Mouse (Mus musculus): ENCODE data around the gene Ybx1.
"Not testable (repeated sequence)": the region's sequence is repeated elsewhere in the genome, so short reads cannot be mapped to it uniquely, and the experiment has no call there.

Gene Ybx1

DNA sequence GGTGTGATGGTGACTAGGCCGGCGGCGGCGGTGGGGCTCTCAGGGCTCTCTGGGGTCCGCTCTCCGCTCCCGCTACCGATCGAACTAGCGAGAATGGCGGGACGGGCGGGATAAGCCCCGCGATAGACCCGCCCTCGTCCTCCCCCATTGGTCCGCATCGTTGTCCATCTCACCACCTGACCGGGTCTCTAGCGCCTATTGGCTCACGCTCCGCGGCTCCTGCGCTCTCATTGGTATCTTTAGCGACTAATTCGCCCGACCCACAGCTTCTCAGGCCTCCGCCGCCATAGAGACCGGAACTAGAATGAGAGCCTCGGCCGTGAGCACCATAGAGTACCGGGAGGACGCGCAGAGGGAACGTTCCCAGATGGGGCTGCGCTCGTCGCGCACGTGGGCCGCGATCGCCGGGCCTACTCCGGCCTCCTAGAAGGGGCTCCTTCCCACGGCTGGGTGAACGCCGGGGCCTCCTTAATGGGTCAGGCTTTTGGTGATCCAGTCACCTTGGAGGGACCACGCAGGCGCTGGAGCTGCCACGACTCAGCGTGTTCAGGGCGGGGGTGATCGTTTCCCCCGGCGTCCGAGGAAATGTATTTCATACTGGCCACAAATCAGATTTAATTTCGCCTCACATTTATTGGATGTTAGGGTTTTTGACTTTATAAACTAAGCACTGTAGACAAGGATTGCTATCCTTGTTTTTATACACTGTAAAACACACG, at the start of gene Ybx1:
Gene Ybx1, minus strand, starts transcription at position 190 of the 719 bp plus-strand sequence.
- DNase-seq: peak; percentile 100

DNA sequence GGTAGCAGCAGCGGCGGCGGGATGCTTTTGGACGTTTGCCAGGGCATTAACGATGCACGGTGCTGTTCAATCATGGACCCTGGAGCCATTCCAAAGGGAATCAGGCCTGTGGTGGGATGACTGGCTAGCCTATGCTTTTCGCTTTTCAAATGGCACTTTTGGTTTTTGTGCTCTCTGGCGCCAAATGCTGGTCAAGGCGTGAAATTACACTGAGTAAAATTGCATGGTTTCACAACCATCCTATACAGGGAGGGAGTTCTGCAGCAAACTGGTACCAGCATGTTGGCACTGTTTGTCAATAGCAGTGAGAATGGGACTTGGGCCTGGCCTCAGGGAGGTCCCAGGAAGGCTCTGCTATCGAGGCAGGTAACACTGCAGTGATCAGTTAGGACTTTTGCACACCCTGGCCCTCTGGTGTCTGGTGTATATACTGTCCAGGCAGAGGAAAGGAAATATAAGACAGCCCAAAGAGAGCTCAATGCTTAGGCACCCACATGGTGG, 44.5 kb upstream of the Ybx1 start:
- DNase-seq: peak; percentile 91

DNA sequence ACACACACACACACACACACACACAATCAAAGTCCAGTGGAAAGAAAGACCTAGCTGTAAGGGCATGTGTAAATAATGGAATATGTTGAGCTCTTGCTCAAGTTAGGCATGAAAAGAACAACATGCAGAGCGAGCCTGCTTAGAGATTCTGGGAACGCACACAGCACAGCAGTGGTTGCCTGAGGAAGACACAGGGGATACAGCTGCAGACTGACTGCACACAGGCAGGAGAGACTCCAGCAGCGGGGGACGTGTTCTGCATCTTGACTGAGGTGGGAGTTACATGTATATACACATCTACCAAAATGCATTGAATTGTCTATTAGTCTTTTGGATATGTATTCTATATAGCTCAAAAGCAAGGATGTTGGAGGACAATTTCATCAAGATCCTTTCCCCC, 44.0 kb upstream of the Ybx1 start:
- DNase-seq: no peak

DNA sequence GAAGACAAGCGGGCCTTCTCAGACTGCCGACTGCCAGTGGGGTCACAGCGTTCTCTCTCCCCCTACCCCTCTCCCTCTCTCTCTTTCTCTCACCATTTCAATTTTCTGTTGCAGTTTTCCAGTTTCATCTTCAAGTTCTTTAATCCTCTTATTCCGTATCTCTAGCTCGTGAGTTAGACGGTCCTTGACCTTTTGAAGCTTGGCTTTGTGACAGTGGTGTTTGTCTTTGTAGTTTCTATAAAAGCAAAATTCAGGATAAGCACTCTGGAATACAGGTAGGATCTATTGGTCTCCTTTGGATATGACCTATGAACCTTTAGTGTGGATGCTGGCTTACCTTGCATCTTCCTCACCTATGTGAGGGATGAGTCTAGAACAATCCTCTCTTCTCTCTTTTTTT, 39.1 kb upstream of the Ybx1 start:
- DNase-seq: no peak

DNA sequence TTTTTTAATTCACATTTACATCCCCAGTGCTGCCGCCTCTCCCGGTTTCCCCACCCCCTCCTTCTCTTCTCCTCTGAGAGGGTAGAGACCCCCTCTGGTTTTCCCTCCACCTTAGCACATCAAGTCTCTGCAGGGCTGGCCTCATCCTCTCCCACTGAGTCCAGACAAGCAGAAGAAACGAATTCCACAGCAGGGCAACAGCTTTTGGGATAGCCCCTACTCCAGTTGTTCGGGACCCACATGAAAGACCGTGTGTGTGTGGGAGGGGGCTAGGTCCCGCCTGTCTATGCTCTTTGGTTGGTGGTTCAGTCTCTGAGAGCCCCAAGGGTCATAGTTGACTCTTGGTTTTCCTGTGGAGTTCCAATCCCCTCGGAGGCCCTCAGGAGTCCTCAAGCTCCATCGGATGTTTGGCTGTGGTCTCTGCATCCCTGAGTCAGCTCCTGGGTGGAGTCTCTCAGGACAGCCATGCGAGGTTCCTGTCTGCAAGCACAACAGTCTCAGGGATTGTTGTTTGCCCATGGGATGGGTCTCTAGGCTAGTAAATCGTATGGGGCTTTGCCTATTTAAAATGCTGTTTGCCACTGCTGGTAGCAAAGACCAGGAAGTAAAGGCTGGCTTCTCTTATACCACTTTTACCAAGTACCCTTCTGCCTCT, 26.6 kb upstream of the Ybx1 start:
- DNase-seq: peak; percentile 10

DNA sequence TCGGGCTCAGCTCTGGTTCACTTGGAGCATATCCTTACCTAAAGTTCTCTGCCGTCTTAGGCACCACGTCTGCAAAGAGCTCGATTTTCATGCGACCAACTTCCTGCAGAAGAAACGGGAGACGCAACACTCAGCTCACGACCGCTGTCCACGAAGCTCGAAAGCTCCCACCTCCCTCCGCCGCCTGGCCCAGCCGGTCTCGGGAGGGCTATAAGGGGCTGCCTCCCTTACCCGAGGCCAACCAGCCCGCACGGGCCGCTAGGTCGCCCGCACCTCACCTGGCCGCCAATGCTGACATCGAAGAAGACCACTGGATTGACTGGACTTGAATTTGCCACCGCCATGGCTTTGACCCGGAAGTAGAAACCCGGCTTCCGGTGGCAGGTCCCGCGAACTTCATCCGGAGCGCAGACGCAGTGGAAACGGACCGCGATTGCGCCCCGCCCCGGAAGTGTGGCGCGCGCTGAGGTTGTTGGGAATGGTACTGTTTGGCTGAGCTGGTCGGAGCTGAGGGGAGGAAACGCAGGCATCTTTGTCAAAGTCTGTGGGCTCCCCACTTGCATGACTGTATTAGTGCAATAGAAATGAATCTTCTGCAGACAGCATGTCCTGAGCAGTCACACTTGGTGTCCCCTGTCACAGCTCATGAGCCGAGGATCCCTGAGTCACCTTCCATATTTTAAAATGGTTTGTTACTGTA, 25.9 kb upstream of the Ybx1 start, which contains the start of gene Ppih:
Gene Ppih, minus strand, starts transcription at position 416 of the 700 bp plus-strand sequence.
- DNase-seq: peak; percentile 97

DNA sequence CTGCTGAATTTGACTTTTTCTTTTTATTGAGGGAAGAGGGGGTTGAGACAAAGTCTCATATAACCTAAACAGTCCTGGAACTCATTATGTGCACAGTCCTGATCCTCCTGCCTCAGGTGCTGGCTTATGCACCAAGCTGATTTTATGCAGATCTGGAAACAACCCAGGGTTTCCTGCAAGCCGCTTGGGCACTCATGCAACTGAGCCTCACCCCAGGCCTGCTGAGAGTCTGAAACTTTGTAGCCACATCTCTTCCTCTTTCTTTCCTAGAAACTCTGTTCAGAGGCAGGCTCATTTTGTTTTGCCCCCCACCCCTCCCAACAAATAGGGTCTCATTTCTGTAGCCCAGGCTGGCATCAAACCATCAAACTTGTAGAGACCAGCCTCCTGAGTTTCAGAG, 19.4 kb upstream of the Ybx1 start:
- no peak for DNase-seq

DNA sequence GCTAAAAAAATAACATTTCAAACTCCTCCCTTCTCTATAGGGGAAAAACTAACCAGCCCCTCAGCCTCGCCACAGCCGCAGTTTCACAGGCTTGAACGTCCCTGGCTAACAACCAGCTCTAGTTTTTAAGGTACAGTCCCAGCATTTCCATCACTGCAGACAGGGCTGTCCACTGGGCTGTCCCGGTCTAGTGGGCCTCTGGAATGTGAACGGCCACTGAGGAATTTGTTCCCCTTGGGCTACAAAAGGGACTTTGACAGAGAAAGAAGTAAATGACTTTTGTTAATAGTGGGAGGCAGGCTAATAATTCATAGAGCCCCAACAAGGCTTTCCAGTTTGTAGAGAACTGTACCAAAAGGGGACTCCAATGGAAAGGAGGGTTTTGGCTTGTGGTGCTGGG, 11.0 kb upstream of the Ybx1 start:
- no peak for DNase-seq

DNA sequence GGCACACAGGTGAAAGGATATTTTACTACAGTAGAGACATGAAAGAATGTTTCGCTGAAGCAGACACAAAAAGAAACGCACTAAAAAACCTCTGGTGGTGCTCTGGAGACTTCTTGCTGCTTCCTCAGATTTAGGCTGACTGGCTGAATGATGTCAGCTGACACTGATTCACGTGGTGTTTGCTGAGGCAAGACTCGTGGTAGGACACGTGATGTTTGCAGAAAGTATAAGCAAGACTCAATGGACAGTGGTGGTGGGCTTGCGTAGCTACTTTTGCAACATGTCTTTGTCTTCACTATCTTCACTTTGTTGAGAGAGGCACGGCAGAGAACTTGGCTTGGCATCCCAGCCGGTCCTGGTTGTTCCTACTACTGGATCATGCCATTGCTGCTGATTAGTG, 8.9 kb upstream of the Ybx1 start:
- DNase-seq: no peak

DNA sequence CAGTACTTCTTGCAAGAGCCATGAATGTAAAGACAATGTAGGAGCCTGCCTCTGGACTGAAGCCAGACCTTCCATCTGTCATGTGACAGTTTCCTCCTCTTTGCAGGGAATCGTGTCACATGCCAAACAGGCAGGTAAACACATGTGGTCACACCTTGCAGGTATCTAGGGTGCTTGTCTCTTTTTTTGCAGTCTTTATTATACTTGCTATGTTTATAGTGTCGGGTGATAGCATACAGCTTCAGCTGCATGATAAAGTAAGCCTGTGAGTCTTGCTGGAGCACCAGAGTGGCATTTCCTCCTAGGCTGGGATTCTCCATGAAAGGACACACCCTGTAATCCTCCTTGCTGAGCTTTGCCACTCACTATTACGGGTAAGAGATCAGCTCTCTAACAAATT, 7.4 kb upstream of the Ybx1 start:
- no peak for DNase-seq

DNA sequence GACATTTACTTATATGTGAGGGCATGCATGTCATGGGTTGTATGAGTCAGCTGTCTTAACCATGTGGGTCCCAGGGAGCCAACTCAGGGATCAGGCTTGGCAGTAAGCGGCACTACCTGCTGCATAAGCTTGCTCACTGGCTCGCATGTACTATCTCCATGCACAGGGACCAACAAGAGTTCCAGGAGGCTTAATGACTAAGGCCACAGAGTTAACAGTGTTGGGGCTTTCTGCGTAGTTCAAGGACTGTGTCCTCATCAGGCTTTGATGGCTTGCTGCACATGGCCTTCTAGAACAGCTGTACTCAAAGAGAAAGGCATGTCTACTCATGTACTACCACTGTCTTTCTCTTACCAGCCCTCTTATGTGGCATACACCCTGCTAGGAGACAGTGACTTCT, 6.4 kb upstream of the Ybx1 start:
- DNase-seq: no peak

DNA sequence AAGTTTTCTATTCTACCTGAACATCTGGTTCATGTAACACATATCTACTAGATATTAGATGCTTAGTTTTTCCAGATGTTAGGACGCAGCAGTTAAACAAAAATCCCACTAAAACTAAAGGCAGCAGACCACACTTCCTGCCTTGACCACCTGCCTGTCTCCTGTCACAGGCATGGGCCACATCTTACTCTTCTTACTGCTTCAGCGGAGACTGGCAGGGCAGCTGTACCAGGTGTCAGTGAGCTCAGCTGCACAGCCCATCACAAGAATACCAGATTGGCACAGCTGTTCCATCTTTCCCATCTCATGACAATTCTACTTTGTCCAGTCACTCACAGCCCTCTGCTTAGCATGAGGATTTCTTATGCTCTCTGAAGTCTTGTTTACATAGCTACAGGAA, 3.0 kb upstream of the Ybx1 start:
- no peak for DNase-seq

DNA sequence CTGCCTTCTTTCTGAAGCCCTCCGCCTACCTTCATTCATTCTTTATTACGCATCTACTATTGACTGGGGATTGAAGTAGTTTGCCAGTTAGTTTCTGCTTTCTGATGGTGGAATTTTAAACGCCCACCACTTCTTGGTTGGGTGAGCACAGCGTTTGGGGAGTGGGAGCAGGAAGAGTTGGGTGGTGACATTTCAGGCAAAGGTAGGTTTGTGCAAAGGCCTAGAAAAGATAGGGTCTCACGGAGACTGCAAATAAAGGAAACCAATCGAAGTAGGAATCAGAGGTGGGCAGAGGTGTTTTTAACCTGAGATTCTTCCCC, 690 bp upstream of the Ybx1 start:
- DNase-seq: no peak

DNA sequence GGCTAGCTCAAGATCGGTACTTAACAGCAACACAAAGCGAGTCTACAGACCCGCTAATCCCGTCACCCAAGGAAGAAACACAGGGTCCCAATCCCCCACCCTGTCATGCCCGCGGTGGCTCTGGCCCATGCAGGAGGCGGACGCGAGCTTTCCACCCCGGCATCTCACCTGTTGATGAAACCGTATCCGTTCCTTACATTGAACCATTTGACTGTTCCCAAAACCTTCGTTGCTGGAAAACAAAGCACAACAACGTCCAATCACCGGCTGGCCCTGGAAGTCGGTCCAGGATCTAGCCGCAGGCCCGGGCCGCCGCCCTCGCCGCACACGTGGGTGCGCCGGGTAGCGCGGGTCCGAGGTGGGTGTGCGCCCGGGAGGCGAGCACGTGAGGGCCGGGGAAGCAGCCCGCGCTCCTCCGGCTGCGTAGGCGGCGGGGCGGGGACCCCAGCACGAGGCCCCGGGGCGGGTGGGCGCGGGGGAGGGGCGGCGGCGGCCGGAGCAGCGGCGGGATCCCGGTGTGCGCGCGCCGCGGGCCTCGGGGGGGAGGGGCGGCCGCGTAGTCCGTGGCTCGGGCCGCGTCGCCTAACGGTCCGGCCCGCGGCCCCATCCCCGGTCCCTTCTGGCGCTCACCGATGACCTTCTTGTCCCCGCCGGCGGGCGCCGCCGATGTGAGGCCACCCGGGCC, 688 bp downstream of the Ybx1 start:
- peak; percentile 52 for DNase-seq

DNA sequence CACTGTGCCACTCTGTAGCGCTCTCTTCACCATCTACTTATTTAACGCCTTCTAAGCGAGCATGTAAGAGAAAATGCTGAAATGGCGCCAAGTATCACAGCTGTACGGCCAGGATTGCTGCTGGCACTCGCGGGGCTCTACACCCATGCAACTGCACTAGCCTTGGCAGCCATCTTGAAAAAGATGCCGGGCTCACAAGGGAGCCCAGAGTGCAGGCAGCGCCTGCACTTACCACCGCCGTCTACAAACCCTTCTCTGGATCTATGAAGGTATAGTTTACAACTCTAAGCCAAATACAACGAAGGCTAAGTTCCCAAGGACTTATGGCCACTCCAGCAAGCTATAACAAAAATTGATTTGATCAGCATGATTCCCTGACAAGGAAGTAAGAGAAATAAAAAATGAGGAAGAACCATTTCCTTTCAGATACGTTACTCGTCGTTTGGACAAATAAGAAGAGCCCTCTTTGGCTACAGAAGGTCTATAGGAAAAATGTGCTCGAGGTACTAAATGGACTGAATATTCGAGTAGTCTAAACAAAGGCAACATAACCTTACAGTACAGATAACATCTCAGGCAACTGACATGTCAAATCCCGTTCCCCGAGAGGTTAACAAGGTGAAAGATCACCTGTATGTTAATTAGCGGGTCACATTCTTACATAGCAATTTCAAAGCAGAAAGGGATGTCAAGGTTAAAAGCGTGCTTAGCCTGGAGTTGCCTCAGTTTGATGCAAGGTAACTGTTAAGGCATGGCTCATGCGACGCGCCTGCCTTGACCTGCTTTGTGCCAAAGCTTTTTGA, 1.4 kb downstream of the Ybx1 start:
- DNase-seq: peak; percentile 70

DNA sequence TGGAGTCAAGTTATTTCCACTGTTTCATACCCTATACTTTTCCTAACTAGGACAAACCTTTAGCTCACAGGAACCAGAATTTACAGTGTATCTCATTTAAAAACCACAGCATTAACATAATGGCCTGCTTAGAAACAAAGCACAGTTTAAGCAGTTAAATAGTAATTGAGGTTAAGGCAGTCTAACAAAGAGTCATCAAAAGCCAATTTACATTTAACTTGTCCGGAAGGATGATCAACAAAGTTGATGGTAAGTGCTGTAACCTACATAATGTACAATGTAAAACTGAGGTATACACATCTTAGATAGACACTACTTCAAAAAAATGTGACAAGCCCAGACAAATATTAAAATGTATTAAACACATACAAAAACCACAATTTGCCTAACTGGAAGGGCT, 2.5 kb downstream of the Ybx1 start:
- no peak for DNase-seq

DNA sequence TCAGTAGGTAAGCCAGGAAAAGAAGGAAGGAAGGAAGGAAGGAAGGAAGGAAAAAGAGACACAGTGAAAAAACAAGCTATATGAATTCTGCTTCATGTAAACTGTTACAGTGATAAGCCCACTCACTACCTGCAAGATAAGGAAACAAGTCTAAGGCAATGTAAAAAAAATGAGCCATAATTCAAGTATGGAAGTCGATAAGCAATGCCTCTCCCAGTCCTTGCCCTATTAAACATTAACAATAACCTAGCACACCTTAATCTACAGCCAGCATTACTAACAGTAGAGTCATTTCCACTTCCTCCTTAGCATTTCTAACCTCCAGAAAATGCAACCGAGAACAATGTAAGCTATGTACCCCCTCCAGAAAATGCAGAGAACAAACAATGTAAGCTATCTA, 9.1 kb downstream of the Ybx1 start:
- DNase-seq: no peak

DNA sequence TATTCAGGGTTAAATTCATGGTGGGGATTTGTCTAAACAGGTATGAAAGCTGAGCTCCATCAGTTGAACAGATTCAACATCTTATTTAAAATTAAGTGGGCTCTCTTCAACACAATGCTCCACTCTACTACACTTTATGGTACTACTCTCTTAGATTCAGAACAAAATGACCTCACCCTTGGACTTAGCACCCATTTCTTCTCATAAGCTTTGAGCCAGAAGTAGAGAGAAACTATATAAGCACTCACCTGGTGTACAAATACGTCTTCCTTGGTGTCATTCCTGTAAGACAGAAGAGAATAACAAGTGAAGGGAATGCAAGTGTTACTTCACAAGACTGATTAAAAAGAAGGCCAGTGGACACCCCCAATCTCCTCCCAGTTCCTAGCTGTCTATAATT, 9.5 kb downstream of the Ybx1 start:
- DNase-seq: no peak

DNA sequence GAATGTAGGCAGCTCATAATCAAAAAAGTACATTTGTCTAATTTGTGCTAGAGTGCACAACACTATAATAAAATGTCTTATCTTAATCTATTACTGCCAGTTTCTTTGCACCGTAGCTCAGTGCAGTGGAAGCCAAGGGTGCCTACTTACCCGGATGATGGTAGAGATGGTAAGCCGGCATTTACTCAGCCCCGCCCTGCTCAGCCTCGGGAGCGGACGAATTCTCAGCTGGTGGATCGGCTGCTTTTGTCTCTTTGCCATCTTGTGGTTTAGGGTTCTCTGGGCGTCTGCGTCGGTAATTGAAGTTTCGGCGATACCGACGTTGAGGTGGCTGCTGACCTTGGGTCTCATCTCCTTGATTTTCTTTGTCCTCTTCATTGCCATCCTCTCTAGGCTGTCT, 15.6 kb downstream of the Ybx1 start:
- DNase-seq: not testable (repeated sequence)

DNA sequence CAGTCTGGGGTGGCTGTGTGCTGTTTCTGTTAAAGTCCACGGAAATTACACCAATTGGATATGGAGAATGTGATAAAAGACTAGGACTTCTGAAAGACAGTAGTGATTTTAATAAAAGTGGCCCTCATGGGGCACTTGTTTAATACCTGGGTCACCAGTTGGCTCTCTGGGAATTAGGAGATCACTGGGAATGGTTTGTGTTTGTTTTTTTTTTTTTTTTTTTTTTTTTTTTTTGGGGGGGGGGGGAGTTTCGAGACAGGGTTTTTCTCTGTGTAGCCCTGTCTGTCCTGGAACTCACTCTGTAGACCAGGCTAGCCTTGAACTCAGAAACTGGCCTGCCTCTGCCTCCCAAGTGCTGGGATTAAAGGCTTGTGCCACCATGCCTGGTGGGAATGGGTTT, 18.7 kb downstream of the Ybx1 start:
- DNase-seq: no peak

DNA sequence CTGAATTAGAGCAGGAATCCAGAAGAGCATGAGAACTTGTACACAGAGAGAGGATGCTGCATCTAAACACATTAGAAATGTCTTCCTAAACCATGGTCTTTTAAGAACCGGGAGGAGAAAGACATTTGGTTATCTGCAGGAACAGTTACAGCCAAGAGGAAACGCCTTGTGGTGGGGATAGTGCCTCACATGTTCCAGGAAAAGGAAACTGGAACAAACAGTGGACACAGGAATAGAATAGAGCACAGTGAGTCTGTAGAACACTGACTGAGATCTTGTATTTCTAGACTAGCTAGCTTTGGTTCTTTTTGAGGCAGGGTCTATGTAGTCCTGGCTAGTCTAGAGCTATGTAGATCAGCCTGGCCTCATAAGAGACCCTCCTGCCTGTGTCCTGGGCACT, 19.2 kb downstream of the Ybx1 start:
- no peak for DNase-seq

DNA sequence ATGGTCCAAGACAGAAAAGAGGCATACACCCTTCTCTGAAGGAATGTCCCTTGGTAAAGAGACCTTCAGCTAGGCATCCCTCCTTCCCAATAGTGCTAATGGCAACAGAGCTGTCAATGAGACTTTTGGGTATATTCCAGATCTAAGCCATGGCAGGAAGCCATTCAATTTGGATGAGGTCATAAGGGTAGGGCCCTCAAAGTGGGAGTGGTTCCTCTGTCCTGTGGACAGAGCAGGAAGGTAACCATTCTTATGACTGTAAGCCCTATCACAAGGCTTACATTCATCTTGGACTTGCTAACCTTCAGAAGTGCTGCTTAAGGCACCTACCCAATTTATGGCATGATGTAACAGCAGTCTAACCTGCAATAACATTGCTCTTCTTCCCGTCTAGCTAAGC, 19.8 kb downstream of the Ybx1 start:
- no peak for DNase-seq

DNA sequence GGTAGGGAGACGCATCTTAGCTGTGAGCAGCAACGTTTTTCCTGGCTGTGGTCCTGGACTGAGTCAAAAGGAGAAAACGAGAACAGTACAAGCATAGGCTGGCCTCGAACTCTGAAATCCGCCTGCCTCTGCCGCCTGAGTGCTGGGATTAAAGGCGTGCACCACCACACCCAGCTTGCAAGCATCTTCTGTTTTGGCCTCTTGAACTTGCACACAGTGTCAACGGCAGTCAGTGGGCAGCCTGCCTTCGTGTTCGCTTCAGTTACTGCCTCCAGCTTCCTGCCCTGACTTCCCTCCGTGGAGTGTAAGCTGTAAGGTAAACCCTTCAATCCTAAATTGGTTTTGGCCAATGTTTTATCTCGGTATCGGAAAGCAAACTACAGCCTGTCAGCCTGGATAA, 27.8 kb downstream of the Ybx1 start:
- no peak for DNase-seq

All from retina, postnatal 1 day (tissue).